In the genomic region with DNA sequence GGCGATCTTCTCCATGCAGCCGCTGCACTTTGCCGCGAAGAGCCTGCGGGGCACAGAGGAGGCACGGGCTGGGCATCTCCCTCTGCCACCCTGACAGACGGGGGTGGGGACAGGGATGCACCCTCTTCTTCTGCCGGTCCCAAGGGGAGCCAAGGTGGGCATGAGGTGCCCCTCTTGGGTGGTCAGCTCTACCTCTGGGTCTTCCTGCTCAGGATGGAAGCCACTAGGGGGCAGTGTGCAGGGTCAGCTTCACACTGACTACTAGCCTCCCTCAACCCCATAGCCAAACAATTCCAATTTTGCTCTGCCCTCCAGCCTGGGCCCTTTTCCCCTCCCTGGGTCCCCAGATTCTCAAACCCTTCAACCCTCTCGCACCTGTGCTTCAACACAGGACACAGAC, we compare ENCODE assay signal across 9 mouse cellular contexts.
A peak's percentile ranks its signal among the peaks of the same experiment; 100 is the strongest.
DNase-seq lines count a peak whose midpoint lies in the region; ATAC-seq and TF ChIP-seq lines count a peak whose summit lies in the region.
"Had no signal": no experiment of that assay in that cellular context is flagged by ENCODE, and none has a peak within 500 bp of the region (broad histone marks: within the 10 kb centered on the region; RNA-seq: fewer than 3 reads in every experiment).

No protein-coding gene starts in this region.

- H3K4me1 ChIP-seq in spleen, adult 2 months (ENCODE audit: control insufficient read depth, insufficient read depth, insufficient read length): no peaks in the 10 kb centered on the region

- peak; percentile 61 to 75 for DNase-seq in cerebellum, postnatal 14 days
- DNase-seq in cerebellum, adult 9-11 months: no peak
- no peak for DNase-seq in spleen, adult 2 months (ENCODE audit: low read depth in 1 of 2, low spot score in 2 of 2)
- no peak for DNase-seq in spleen, postnatal 4 days (ENCODE audit: low spot score in 2 of 2)
- DNase-seq in heart, postnatal 36 days: peak; percentile 20 to 37
- DNase-seq in lung, postnatal 14 days: peak; percentile 45
- DNase-seq in left cerebral cortex, adult 11 months (ENCODE audit: low spot score): no peak

- no peak overlapping the region for H3K4me3 ChIP-seq in spleen, adult 2 months (ENCODE audit: extremely low read depth, insufficient read depth, insufficient read length)

- peak; percentile 30; the same call in 1 of the 2 replicates for TF ChIP-seq CTCF in spleen, adult 2 months (IDR thresholded peaks at IDR 0.05; ENCODE audit: extremely low read depth, insufficient read depth, insufficient read length, insufficient replicate concordance)

- H3K27ac ChIP-seq in spleen, adult 2 months (ENCODE audit: insufficient read depth, low read length): no peak overlapping the region

- 29% methylated on average over 9 of the region's 9 CpGs for WGBS in spleen, adult 2 months

- no peak for TF ChIP-seq POLR2A in spleen, adult 2 months (IDR thresholded peaks at IDR 0.05; ENCODE audit: low read depth, low read length)

- no peaks in the 10 kb centered on the region for H3K27me3 ChIP-seq in spleen, adult 2 months (ENCODE audit: control insufficient read depth, insufficient read depth, low read length)
- H3K27me3 ChIP-seq: Patski had no signal

- H3K36me3 ChIP-seq in spleen, adult 2 months (ENCODE audit: control insufficient read depth, insufficient read depth, low read length): no peaks in the 10 kb centered on the region

- ATAC-seq in erythroid progenitor cell, adult 5-6 weeks (replicated peaks; ENCODE audit: low FRiP score, poor library complexity, severe bottlenecking): no peak
- ATAC-seq: Patski had no signal

- intact Hi-C loops in heart, postnatal 36 days (cut with DNase I): loop anchor here (2.0 kb wide), 1 partner anchor 74 kb away; no protein-coding TSS in a partner anchor

Comparison
In these comparisons a context has a peak if more than half of its experiments do, and no peak if none do; other contexts are left out.
1. DNase-seq: peak in cerebellum, postnatal 14 days (2 of 2), heart, postnatal 36 days (2 of 2) and lung, postnatal 14 days (single experiment); none in cerebellum, adult 9-11 months (single experiment), spleen, adult 2 months (0 of 2), spleen, postnatal 4 days (0 of 2) and left cerebral cortex, adult 11 months (single experiment).